Mouse (Mus musculus): Measurements from ENCODE around the gene Akap8.
A peak's percentile ranks its signal among the peaks of the same experiment; 100 is the strongest.

Gene Akap8

DNA sequence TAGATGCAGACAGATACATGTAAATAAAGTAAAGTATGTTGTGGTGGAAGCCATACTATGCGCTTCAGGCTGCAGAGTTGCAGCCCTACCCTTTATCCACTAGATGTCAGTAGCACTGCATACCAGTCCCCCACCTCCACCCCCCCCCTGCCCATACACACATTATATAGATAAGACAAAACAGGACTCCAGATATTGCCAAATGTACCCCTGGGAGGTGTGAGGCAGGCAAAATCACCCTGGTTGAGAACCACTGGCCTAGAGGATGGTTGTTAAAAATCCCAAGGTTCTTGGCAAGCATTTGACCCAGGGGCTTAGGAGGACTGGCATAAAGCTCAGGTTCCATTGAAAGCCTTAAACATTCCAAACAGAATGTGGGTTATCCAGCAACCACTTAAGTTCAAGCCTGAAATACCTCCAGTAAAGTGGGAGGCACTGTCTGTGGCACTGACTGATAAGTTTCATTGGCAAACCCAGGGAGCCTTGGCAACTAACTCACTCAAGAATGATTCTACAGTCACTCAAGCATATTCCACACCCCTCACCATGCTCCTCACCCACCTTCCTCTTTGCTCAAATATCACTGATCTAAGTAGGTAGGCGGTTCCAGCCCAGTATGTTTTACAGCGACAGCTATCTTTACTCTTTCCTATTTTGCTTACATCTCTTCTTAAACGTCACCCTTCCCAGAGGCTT lies 28.1 kb upstream of the Akap8 start:
- peak; percentile 16 to 45 for DNase-seq (ENCODE audit: low spot score in 2 of 2)

DNA sequence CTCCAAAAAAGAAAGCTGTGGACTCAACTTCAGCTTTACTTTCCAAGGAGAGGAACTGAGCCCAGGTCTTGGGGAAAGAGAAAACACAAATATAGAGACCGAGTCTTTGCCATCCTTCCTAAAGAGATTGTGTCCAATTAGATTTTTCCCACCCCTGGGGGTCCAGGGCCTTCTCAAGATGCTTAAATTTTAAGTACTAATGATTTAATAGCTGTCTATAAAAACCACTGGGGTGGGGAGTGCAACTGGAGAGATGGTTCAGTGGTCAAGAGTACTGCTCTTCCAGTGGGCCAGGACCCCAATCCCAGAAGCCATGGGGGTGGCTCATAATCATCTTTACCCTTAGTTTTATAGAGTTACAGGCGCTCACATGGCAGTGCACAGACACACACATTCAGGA lies 27.4 kb upstream of the Akap8 start:
- no peak for DNase-seq (ENCODE audit: low spot score in 2 of 2)

DNA sequence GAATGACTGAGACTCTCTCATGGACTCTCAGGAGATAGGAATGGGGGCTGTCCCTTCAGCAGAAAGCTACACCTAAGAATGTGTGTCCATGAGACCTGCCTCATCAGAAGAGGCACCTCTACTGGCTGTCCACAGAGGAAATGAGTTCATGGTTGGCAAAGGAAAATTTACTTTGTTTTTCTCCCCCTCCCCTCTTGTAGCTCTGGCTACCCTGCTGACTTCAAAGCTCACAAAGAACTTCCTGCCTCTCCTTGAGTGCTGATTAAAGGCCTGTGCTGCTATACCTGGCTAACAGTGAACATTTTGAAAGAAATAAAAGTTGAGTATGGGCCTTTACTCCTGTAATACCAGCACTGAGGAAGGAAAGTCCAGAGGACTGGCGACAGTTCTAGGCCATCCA lies 20.1 kb upstream of the Akap8 start:
- no peak for DNase-seq (ENCODE audit: low spot score in 2 of 2)

DNA sequence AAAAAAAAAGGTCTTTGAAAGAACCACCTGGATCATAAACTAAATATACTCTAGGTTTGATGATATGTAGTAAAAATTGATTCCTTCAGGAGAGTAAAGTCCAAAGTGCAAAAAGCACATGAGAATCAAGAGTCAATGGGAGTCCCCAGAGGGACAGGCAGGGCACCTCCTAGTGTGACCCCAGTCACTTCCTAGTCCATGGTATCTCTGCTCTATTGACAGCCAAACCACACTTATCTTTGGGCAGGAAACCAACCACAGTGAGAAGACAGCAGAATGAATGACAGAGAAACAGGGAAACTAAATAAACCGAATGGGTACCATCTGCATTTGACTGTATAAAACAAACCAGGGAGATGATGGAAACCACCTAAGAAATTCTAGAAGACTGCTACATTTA lies 19.1 kb upstream of the Akap8 start:
- DNase-seq (ENCODE audit: low spot score in 2 of 2): no peak

DNA sequence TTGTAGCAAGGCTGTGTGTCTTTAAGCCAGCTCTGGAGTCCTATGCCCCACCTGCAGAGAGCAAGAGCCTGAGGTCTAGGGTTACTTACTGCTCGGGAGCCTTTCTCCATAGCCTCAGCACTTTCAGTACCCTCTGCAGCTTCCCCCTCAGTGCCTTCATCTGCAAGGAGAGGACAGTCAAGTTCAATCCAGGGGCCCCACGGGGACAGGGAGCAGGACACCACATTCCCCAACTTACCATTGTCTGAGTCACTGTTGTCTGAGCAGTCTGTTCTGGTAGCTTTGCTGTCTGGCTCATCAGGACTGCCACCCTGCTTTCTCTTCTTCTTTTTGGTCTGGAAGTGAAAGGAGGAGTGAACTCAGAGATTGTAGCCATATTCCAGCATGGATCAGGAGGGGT lies 14.8 kb upstream of the Akap8 start:
- no peak for DNase-seq (ENCODE audit: low spot score in 2 of 2)

DNA sequence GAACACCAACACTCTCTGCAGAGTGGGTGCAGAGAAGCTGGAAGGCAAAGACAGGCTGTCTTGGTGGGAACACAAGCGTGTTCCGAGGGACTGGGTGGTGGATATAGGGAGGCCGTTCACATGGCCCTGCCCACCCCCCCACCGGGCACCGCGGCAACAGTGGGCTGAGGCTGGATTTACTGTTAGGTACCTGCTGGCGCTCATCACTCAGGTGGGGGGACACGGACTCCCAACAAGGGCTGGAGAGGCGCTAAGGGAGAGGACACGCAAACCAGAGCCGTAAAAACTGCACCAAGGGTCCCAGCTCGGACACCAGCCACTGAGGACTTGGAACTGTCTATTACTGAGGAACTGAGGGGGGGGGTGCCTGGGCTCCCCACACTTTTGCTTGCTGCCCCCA lies 13.9 kb upstream of the Akap8 start:
- DNase-seq (ENCODE audit: low spot score in 2 of 2): no peak

DNA sequence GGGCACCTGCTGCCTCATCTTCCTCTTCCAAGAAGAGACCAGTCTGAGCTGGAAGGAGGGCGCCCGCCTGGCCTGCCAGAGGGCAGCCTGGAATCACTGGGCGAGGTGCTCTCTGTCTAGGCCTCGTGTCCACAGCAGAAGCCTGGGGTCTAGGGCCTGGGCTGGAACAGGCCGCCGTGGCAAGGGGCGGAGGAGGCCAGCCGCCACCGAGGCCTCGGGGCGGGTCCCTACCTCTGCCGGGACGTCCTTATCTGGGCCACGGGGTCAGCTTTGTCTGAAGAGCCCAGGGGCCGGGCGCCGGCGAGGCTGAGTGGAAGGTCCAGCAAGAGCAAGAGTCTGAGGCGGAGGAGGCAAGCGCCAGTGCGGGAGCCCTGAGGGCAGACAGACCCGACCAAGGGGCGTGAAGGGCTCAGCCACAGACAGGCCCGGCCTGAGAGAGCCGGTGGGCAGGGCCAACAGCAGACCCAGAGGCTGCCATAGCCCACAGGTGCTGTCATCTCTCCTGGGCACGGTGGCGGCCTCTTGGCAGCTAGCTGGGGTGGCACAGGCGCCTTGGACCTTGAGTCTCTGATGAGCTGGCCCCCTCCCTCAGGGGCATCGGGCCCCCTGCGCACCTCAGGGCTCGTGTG lies 12.8 kb upstream of the Akap8 start:
- no peak for DNase-seq (ENCODE audit: low spot score in 2 of 2)

DNA sequence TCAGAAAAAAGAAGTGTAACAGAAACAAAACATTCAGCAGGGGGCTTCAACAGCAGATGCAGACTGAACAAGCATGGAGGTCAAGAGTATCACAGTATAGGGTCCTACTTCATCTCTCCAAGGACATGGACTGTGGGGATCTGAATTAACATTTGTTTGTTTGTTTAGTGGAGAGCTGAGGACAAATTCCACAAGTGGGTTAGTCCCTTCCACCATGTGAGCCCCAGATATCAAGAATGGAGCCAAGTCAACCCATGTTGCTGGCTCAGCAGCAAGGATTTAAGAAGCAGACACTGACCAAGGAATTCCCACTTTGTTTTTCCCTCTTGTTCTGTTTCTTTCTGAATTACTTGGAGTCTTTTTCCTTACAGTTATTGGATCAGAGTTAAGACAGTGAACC lies 6.5 kb upstream of the Akap8 start:
- no peak for DNase-seq (ENCODE audit: low spot score in 2 of 2)

DNA sequence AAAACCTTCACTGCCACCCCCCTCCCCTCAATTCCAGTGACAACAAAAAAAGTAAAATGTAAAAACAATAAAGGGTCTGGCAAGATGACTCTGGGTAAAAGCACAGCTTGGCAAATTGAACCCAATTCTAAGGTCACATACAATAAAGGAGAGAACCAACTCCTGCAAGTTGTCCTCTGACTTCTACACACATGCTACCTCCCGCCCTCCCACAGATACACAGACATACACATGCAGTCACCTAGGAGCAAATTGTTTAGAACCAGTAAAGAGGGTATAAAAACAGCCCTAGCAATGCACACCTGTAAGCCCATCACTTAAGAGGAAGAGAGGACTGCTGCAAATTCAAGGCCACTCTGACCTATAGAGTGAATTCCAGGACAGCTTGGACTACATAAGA lies 1.8 kb upstream of the Akap8 start:
- DNase-seq (ENCODE audit: low spot score in 2 of 2): no peak

DNA sequence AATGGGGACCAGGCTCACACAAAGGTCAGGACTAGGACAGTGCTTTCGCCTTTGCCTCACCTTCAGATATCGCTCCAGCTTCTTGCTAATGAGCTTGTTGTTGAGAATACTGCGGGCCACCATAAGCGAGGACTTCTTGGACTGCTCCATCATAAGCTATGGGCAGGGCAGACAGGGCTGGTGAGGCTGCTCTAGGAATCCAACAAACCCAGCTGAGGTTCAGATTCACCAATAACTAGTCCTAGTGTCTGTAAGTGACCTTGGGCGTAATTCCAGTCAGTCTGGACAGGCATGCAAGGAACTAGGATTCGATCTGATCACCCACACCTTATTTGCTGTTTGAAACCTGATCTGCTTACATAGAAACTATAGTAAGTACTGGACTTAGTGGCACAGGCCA lies 798 bp upstream of the Akap8 start:
- DNase-seq (ENCODE audit: low spot score in 2 of 2): no peak

DNA sequence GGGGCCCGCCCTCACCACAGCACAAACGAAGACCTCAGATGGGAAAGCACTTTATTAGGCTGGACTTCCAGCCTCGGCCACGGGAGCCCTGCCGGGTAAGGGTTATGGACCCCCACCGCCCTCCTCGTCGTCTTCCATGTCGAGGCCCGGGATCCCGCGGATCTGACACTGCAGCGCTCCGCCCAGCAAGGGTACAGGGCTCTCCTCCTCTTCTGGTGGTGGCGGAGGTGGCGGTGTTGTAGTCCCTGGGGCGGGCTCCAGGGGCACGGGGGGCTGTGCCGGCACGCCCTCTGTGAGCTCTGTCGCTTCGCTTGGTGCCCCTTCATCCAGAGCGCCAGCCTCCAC lies 324 bp upstream of the Akap8 start:
- no peak for DNase-seq (ENCODE audit: low spot score in 2 of 2)

DNA sequence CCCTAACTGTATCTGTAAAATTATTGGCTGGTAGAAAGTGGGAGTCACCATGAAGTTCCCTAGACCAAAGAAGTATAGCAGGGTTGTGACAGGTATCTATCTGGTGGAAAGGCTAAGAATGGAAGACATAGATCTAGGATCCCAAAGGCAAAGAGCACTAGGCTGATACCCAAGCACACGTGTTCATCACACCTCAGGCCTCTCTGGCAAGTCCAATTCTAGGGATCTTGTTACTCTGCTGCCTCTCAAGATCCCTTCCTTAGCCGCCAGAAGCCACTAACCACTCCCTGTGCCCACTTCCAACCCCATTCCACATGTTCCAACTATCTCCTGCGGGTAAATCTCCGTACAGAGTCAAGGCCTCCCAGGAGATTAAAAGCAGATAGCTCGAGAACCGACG lies 1.1 kb downstream of the Akap8 start:
- DNase-seq (ENCODE audit: low spot score in 2 of 2): peak in 1 of 2 experiments; percentile 16

DNA sequence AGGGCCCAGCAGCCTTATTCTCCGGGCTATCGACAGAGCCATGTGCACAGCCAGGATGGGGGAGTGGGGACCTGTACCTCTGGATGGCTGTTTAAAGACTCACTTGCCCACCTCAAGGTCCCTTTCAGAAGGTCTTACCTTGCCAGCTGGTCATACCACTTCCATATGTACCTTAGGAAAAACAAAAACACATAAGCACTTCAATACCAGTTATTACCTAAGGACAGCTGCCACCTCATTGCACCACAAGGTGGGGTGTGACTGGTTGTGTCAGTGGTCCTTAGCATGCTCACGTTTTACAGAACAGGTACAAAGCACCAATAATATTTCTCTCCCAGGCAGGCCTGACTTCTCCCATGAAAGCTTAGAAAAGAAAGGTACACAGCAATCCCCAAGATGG lies 3.3 kb downstream of the Akap8 start:
- no peak for DNase-seq (ENCODE audit: low spot score in 2 of 2)

DNA sequence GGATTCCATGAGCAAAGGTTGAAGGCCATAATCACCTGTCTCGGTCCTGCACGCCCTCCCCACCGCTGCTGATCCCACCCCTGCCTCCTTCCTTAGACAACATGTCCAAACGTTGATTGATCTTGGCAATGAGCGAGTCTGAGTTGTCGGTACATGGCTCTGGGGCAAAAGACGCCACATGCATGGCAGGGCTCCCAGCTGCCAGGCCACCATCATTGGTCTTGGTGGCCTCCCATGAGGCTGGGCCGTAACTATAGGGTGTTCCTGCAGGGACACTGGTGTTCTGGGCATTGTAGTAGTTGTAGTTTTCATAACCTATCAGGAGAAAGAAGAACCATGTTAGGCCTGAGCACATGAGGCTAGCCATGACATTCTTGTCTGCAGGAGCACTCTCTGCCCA lies 4.0 kb downstream of the Akap8 start:
- DNase-seq (ENCODE audit: low spot score in 2 of 2): no peak

DNA sequence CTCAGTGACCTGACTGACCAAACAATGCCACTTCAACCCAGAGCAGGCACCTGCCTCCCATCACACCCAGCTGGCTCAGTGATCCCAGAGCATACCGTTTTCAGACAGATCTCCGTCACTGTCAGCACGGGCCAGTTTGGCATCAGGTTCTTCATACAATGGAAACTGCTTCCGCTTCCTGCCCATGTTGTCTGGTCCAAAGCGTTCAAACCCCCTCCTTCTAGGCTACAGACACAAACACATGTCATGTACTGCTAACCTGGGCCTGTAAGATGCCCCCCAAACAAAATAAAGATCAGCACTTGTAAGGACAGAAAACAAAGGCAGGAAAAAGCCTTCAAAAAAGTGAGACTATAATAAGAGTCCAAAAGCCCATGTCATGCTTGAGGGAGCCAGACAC lies 5.5 kb downstream of the Akap8 start:
- DNase-seq (ENCODE audit: low spot score in 2 of 2): no peak

DNA sequence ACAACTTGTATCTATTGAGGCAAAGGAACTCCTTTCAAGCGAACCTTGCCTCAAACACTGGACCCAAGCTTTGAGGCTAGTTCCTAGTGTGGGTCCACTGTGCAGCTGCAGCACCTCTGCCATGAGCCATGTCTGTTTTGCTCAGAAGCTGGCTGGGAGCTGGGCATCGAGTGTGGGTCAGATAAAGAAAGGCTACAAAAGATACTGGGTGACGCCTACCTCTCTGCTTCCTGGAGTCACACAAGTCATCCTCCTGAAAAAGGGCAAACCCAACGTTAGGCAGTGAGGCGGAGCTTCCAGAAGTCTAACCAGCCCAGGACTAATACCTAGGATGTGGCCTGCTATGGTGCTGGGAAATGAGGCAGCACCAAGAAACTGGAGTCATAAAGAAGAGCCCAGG lies 7.1 kb downstream of the Akap8 start:
- DNase-seq (ENCODE audit: low spot score in 2 of 2): no peak

DNA sequence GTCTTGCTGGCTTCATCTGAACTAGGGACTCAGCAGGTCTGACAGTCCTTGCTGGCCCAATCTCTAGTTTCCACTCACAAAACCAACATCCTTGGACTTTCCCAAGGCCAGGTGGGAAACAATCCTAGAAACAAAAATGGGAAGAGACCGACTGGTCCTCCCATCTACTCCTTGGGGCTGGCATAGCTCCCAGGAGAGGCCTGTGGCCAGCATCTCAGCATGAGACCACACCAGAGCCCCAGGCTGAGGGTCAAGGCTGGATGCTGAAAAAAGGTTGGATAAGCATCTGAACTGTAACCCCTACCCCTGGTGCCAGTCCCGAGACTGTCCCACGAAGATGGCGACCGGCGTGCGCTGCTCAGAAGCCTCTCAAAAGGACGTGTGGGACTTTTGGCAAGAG lies 8.2 kb downstream of the Akap8 start:
- no peak for DNase-seq (ENCODE audit: low spot score in 2 of 2)

DNA sequence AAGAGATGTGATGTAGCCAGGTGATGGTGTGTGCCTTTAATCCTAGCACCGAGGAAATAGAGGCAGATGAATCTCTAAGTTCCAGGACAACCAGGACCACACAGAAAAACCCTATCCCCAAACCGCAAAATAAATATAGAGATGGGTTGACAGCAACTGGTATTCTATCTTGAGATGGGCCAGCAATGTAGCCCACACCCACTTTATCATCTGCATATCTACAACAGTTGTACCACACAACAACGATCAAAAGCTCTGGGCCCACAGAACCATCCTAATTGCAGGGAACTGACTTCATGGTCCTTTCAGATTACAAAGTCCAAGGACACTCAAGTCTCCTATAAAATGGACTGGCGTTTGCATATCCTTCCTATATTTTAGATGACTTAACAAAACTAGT lies 13.1 kb downstream of the Akap8 start:
- no peak for DNase-seq (ENCODE audit: low spot score in 2 of 2)

DNA sequence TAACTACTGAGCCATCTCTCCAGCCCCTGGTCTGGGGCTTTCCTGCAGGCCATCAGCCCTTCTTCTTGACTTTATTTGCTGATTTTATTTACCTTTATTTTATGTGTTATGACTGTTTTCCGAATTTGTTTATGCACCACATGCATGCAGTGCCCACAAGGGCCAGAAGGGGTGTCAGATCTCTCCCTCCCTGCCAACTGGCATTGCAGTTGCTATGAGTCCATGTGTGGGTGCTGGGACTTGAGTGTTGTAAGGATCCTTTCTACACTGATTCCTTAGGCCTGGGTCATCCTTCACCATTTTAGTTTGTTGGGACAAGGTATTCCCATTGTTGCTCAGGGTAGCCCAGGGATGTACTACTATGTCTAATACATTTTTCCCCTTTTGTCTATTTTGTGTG lies 22.9 kb downstream of the Akap8 start:
- DNase-seq (ENCODE audit: low spot score in 2 of 2): no peak

DNA sequence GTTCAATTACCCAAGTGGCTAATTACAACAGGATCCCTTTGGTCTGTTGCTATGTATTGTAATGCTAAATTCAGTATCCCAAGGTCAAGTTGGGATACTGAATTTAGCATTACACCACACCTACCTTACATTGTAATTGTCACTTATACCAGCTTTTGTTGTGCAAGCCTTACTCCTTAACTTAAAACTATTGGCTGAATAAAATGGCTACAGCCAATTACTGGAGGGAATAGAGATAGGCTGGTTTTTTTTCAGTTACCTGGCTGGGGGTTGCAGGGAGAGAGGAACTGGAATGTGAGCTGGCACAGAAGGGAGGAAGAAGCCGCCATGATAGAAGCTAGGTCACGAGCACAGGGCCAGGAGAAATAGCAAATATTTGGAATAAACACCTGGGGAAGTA lies 25.1 kb downstream of the Akap8 start:
- no peak for DNase-seq (ENCODE audit: low spot score in 2 of 2)

DNA sequence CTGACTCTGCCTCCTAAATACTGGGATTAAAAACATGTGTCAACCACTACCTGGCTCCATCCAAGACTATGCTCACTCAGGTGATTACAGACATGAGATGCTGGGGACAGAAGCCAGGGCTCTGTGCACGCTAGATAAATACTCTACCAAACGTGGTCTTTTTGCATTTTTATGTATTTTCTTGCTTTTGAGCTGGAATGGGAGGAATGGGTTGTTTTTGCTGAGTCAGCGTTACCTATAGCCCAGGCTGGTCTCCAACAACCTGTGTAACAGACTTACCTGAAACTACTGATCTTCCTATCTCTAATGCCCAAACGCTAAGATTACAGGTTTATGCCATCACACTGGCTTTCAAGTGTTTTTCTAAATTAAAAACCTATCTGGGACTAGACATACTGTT lies 25.9 kb downstream of the Akap8 start:
- DNase-seq (ENCODE audit: low spot score in 2 of 2): no peak

DNA sequence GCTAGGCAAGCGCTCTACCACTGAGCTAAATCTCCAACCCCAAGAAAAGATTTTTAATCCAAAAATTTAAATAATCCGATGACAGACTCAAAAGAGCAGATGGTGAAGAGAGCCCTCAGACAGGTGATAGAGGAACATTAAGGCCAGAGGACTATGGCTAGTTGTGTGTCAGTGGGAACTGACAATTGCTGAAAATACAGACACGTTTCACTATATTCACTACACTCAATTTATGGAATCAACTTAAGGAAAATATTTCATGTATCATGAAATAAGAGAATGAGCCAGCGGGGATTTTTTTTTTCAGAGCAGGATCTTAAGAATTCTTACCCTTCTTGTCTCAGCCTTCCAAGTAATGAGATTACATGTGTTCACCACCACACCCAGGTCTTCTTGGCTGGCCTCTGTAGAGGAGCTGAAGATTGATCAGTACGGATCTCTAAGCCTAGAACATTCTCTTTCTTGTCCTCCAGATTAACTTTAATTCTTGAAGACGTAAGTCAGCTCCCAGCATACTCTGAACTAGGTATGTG lies 35.8 kb downstream of the Akap8 start:
- no peak for DNase-seq (ENCODE audit: low spot score in 2 of 2)

DNA sequence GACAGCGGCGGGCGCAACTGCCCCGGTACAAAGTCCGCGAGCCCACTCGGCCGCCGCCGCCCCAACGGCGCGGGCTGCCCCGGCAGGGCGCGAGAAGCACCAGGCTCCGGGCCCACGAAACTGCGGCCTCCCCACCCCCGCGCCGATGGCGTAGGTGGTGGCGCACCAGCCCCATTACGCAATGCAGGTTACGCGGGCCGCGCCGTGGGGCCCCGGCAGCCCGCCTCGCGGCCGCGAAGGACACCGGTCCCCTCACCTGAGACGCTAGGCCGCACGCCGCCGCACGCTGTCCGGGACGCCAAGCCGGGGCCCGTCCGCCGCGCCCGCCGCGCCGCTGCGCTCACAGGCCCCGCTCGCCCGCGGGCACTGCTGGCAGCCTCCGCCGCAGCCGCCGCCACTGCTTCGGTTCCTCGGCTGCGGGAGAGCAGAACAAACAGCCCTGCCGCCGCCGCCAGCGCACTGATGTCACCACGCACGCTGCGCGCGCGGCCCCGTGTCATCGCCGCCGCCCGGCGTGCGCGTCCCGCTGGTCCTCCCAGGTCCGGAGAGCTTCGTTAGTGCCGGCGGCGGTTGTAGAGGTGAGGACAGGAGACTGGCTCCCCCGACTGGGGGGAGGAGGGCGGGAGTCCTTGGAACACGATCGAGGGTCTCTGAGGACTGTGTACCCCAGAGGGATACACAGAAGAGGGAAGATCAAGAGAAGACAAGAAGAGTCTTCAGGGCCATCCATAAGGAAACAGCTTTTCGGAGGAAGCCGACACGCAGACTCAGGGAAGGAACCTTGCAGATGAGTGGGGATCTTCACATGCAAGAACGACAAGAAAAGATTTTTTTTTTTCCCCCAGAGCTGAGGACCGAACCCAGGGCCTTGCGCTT lies 36.5 kb downstream of the Akap8 start, which contains the start of gene Brd4:
TSS of gene Brd4 (minus strand) at position 461 of the 876 bp plus-strand sequence.
- peak; percentile 90 for DNase-seq (ENCODE audit: low spot score in 2 of 2)
